Mouse (Mus musculus): ENCODE results near the gene Abhd14b.

GRCm38 (mm10) chr9:106421033-106421864 lies 26.0 kb upstream of the Abhd14b start:
- TF ChIP-seq CTCF (IDR thresholded peaks at IDR 0.05; ENCODE audit: low read depth) (no peak), EP300 (IDR thresholded peaks at IDR 0.05; ENCODE audit: low read depth) (no peak)

Data from liver, embryonic 14.5 days (tissue).